In genomic region chr11:96278773-96279172, GRCm38 (mm10) we compare ENCODE assay signal across 9 mouse cellular contexts. TPM values are rescaled to one million over a fixed set of nuclear protein-coding genes. Genes with fewer than 3 reads are reported as not detected.
A peak's percentile ranks its signal among the peaks of the same experiment; 100 is the strongest.
DNase-seq lines count a peak whose midpoint lies in the region; ATAC-seq lines count a peak whose summit lies in the region.
"Had no signal": no experiment of that assay in that cellular context is flagged by ENCODE, and none has a peak within 500 bp of the region (broad histone marks: within the 10 kb centered on the region; RNA-seq: fewer than 3 reads in every experiment).

No protein-coding gene starts in this region.

- no peaks in the 10 kb centered on the region for H3K36me3 ChIP-seq in heart, embryonic 16.5 days (ENCODE audit: control insufficient read depth, insufficient read depth)
- no peaks in the 10 kb centered on the region for H3K36me3 ChIP-seq in lung, embryonic 16.5 days (ENCODE audit: control insufficient read depth, insufficient read depth, low read length)

- H3K27ac ChIP-seq in heart, embryonic 16.5 days (ENCODE audit: low read length), result no peak overlapping the region
- H3K27ac ChIP-seq in lung, embryonic 16.5 days (ENCODE audit: low read length), result no peak overlapping the region

- no peak overlapping the region for H3K9ac ChIP-seq in heart, embryonic 16.5 days (ENCODE audit: low read length)
- no peak overlapping the region for H3K9ac ChIP-seq in lung, embryonic 16.5 days (ENCODE audit: low read length)

- no peaks in the 10 kb centered on the region for H3K9me3 ChIP-seq in heart, embryonic 16.5 days (replicated peaks; ENCODE audit: control insufficient read depth, low read length)
- no peaks in the 10 kb centered on the region for H3K9me3 ChIP-seq in lung, embryonic 16.5 days (ENCODE audit: control insufficient read depth, low read length)

- WGBS in heart, embryonic 16.5 days, result under 1% methylated on average over 9 of the region's 9 CpGs
- under 1% methylated on average over 9 of the region's 9 CpGs for WGBS in lung, embryonic 16.5 days

- peaks cover under 1% of the 10 kb centered on the region for H3K4me1 ChIP-seq in heart, embryonic 16.5 days (ENCODE audit: control insufficient read depth, insufficient read depth, low read length)
- peaks cover 4% of the 10 kb centered on the region; the same call in 1 of the 2 replicates for H3K4me1 ChIP-seq in lung, embryonic 16.5 days (replicated peaks; ENCODE audit: control insufficient read depth, insufficient read depth, low read length)

- peak; percentile 67; the same call in 1 of the 2 replicates for ATAC-seq in heart, embryonic 16.5 days (replicated peaks; ENCODE audit: extremely low read depth, insufficient read depth, low FRiP score)
- peak; percentile 81 for ATAC-seq in lung, embryonic 16.5 days (ENCODE audit: low read depth)

- H3K4me3 ChIP-seq in heart, embryonic 16.5 days (ENCODE audit: low read length), result no peak overlapping the region
- no peak overlapping the region for H3K4me3 ChIP-seq in lung, embryonic 16.5 days (ENCODE audit: low read length)

- H3K4me2 ChIP-seq in heart, embryonic 16.5 days (ENCODE audit: low read depth, low read length), result no peak overlapping the region
- H3K4me2 ChIP-seq in lung, embryonic 16.5 days (ENCODE audit: low read depth, low read length), result no peak overlapping the region

- DNase-seq in CD8-positive naive resting alpha-beta T cell, adult 2 months (ENCODE audit: low read depth in 2 of 2, low spot score in 2 of 2), result peak; percentile 80 to 85
- DNase-seq in adrenal gland, adult 2 months, result peak; percentile 94
- peak; percentile 89 for DNase-seq in embryo, embryonic 9.5 days (ENCODE audit: extremely low spot score)
- DNase-seq in kidney, postnatal 25 days, result peak; percentile 91 to 92
- peak; percentile 78 for DNase-seq in right cerebral cortex, postnatal 14 days
- peak; percentile 80 to 87 for DNase-seq in urinary bladder, postnatal 36 days (ENCODE audit: low spot score in 2 of 2)

- H3K27me3 ChIP-seq in heart, embryonic 16.5 days (ENCODE audit: control insufficient read depth, insufficient read depth, low read length), result peaks cover 92% of the 10 kb centered on the region
- H3K27me3 ChIP-seq in lung, embryonic 16.5 days (ENCODE audit: control insufficient read depth, insufficient read depth, low read depth, low read length), result peaks cover 85% of the 10 kb centered on the region

RNA-seq across cellular contexts. Expression of gene Hoxb8, which starts 2.9 kb away (rescaled TPM):
- total RNA-seq in adrenal gland, adult 2 months (2021), result 10 to 100 TPM; 67.3 to 93.9 TPM
- 357 and 428 TPM in 2 replicates for polyA plus RNA-seq in adrenal gland, adult 2 months (2012; rRNA removed)
- not detected in 2 replicates for polyA plus RNA-seq in heart, embryonic 16.5 days (2015; fragmentation: Nextera tagmentation; extraction: Ambion mirVana)
- 0.33 and 0.79 TPM in 2 replicates for polyA plus RNA-seq in lung, embryonic 16.5 days (2015; fragmentation: Nextera tagmentation; extraction: Ambion mirVana)
- polyA plus RNA-seq: liver, embryonic 16.5 days had no signal

RNA-seq across cellular contexts. Expression of gene Hoxb9, which starts 7.5 kb away (rescaled TPM):
- 100 to 1,000 TPM; 183 to 377 TPM for total RNA-seq in adrenal gland, adult 2 months (2021)
- 156 and 180 TPM in 2 replicates for polyA plus RNA-seq in adrenal gland, adult 2 months (2012; rRNA removed)
- polyA plus RNA-seq in heart, embryonic 16.5 days (2015; fragmentation: Nextera tagmentation; extraction: Ambion mirVana), result 0.10 TPM in 1 of 2 replicates, not detected in the other
- polyA plus RNA-seq in lung, embryonic 16.5 days (2015; fragmentation: Nextera tagmentation; extraction: Ambion mirVana), result 0.28 and 0.30 TPM in 2 replicates
- polyA plus RNA-seq: liver, embryonic 16.5 days had no signal

RNA-seq across cellular contexts. Expression of gene Hoxb7, which starts 7.7 kb away (rescaled TPM):
- 10 to 100 TPM; 46.4 to 46.7 TPM for total RNA-seq in adrenal gland, adult 2 months (2021)
- 48.8 and 55.9 TPM in 2 replicates for polyA plus RNA-seq in adrenal gland, adult 2 months (2012; rRNA removed)
- polyA plus RNA-seq in heart, embryonic 16.5 days (2015; fragmentation: Nextera tagmentation; extraction: Ambion mirVana), result 0.31 and 0.43 TPM in 2 replicates
- polyA plus RNA-seq in lung, embryonic 16.5 days (2015; fragmentation: Nextera tagmentation; extraction: Ambion mirVana), result 2.2 and 3.2 TPM in 2 replicates

RNA-seq across cellular contexts. Expression of gene Hoxb6, which starts 13.5 kb away (rescaled TPM):
- total RNA-seq in adrenal gland, adult 2 months (2021), result 10 to 100 TPM; 33.0 to 72.2 TPM
- polyA plus RNA-seq in adrenal gland, adult 2 months (2012; rRNA removed), result 201 and 210 TPM in 2 replicates
- polyA plus RNA-seq in heart, embryonic 16.5 days (2015; fragmentation: Nextera tagmentation; extraction: Ambion mirVana), result 0.51 TPM in 1 of 2 replicates, not detected in the other
- 8.8 and 11.6 TPM in 2 replicates for polyA plus RNA-seq in lung, embryonic 16.5 days (2015; fragmentation: Nextera tagmentation; extraction: Ambion mirVana)

RNA-seq across cellular contexts. Expression of gene Hoxb5, which starts 24.4 kb away (rescaled TPM):
- total RNA-seq in adrenal gland, adult 2 months (2021), result 10 to 100 TPM; 15.2 to 31.6 TPM
- polyA plus RNA-seq in adrenal gland, adult 2 months (2012; rRNA removed), result 43.4 and 45.6 TPM in 2 replicates
- 0.76 and 2.8 TPM in 2 replicates for polyA plus RNA-seq in heart, embryonic 16.5 days (2015; fragmentation: Nextera tagmentation; extraction: Ambion mirVana)
- 39.2 and 46.6 TPM in 2 replicates for polyA plus RNA-seq in lung, embryonic 16.5 days (2015; fragmentation: Nextera tagmentation; extraction: Ambion mirVana)

Comparison
In these comparisons a context has a peak if more than half of its experiments do, and no peak if none do; other contexts are left out.
1. RNA of gene Hoxb8, which starts 2.9 kb away (polyA plus RNA-seq): 357 to 428 TPM in adrenal gland, adult 2 months; 0.33 to 0.79 TPM in lung, embryonic 16.5 days and not detected in heart, embryonic 16.5 days; every median in the first group is over 100 times any median in the second.
2. RNA of gene Hoxb9, which starts 7.5 kb away (polyA plus RNA-seq): 156 to 180 TPM in adrenal gland, adult 2 months; 0.28 to 0.30 TPM in lung, embryonic 16.5 days and 0.10 TPM in heart, embryonic 16.5 days; every median in the first group is over 100 times any median in the second.
3. RNA of gene Hoxb7, which starts 7.7 kb away (polyA plus RNA-seq): 48.8 to 55.9 TPM in adrenal gland, adult 2 months; 2.2 to 3.2 TPM in lung, embryonic 16.5 days and 0.31 to 0.43 TPM in heart, embryonic 16.5 days; every median in the first group is over 10 times any median in the second.
4. Peak in every context shown above with its lines, with median percentiles within 50 percentile points of each other: DNase-seq.